Mouse (Mus musculus) left cerebral cortex, postnatal 36 days (tissue): Measurements from ENCODE around the gene Dnah7c. TPM values are rescaled to one million over a fixed set of nuclear protein-coding genes. Genes with fewer than 3 reads are reported as not detected.
"Not testable (repeated sequence)": the region's sequence is repeated elsewhere in the genome, so short reads cannot be mapped to it uniquely, and the experiment has no call there.

Experiments used
- DNase-seq, 2 experiments: peaks; one replicate each; pipeline ENCODE4 v3.0.0; 2021 to 2022; ENCODE audit warnings: low spot score in 2 of 2, mixed read lengths in 1 of 2
- intact Hi-C: fragments of 180-260 bp; cut with DNase I; formaldehyde crosslinking; loops from one replicate; pipeline ENCODE4 v1.15.1; 2025
- total RNA-seq, 2 experiments: library from RNA; stranded (reverse); gene quantifications; 2 replicates each; pipeline ENCODE4 v1.2.3; 2021

The Dnah7c gene
- total RNA-seq = 1 to 10 TPM in 1 of 2 experiments, under 1 TPM in 1; 0.88 to 1.0 TPM

- peak; percentile 21 to 22 for DNase-seq
- intact Hi-C loops = no loop called here
These were observed at the start of gene Dnah7c for GRCm38 (mm10) chr1:46425137-46425925. TSS of gene Dnah7c (plus strand) at chr1:46425592.

- intact Hi-C loops, DNase-seq: not testable (repeated sequence)
These were observed 44.8 kb upstream of the Dnah7c start for GRCm38 (mm10) chr1:46380641-46381040.

GRCm38 (mm10) chr1:46394681-46395297, 30.6 kb upstream of the Dnah7c start:
- DNase-seq, intact Hi-C loops: not testable (repeated sequence)

- intact Hi-C loops = no loop called here
- DNase-seq = no peak
These were observed 16.9 kb upstream of the Dnah7c start for GRCm38 (mm10) chr1:46408324-46409115.

- intact Hi-C loops = loop anchor here (5.0 kb wide), 1 partner anchor 347 kb away; the partner anchor contains the start of gene Dnah7b
- not testable (repeated sequence) for DNase-seq
These were observed 10.6 kb upstream of the Dnah7c start for GRCm38 (mm10) chr1:46414798-46415197.

GRCm38 (mm10) chr1:46416946-46417345, 8.4 kb upstream of the Dnah7c start:
- DNase-seq = not testable (repeated sequence)
- intact Hi-C loops = loop anchor here (5.0 kb wide), 1 partner anchor 350 kb away; the partner anchor contains the start of gene Dnah7b

- intact Hi-C loops = loop anchor here (5.0 kb wide), 1 partner anchor 352 kb away; the partner anchor contains the start of gene Dnah7b
- not testable (repeated sequence) for DNase-seq
These were observed 6.4 kb upstream of the Dnah7c start for GRCm38 (mm10) chr1:46418966-46419365.

- intact Hi-C loops = no loop called here
- DNase-seq = no peak
These were observed 3.0 kb downstream of the Dnah7c start for GRCm38 (mm10) chr1:46428401-46428800.

GRCm38 (mm10) chr1:46514671-46515070, 89.3 kb downstream of the Dnah7c start:
- intact Hi-C loops, DNase-seq: not testable (repeated sequence)

- intact Hi-C loops = no loop called here
- no peak for DNase-seq
These were observed 95.6 kb downstream of the Dnah7c start for GRCm38 (mm10) chr1:46521032-46521431.

- intact Hi-C loops, DNase-seq: not testable (repeated sequence)
These were observed 101.1 kb downstream of the Dnah7c start for GRCm38 (mm10) chr1:46526537-46526936.

- no peak for DNase-seq
- intact Hi-C loops = no loop called here
These were observed 119.5 kb downstream of the Dnah7c start for GRCm38 (mm10) chr1:46544812-46545421.

GRCm38 (mm10) chr1:46580385-46580784, 155.0 kb downstream of the Dnah7c start:
- intact Hi-C loops = no loop called here
- DNase-seq = no peak

GRCm38 (mm10) chr1:46593826-46594225, 168.4 kb downstream of the Dnah7c start:
- intact Hi-C loops = not testable (repeated sequence)
- DNase-seq = peak in 1 of 2 experiments; percentile 28

- intact Hi-C loops, DNase-seq: not testable (repeated sequence)
These were observed 171.0 kb downstream of the Dnah7c start for GRCm38 (mm10) chr1:46596343-46596742.

- intact Hi-C loops = no loop called here
- DNase-seq = no peak
These were observed 194.9 kb downstream of the Dnah7c start for GRCm38 (mm10) chr1:46620331-46620730.

- intact Hi-C loops = not testable (repeated sequence)
- DNase-seq = peak in 1 of 2 experiments; percentile 21
These were observed 200.5 kb downstream of the Dnah7c start for GRCm38 (mm10) chr1:46625914-46626313.

GRCm38 (mm10) chr1:46649821-46650220, 224.4 kb downstream of the Dnah7c start:
- intact Hi-C loops, DNase-seq: not testable (repeated sequence)

GRCm38 (mm10) chr1:46652721-46653120, 227.3 kb downstream of the Dnah7c start:
- DNase-seq, intact Hi-C loops: not testable (repeated sequence)
